Mouse (Mus musculus): Measurements from ENCODE around the gene Clec4e. TPM values are rescaled to one million over a fixed set of nuclear protein-coding genes. Genes with fewer than 3 reads are reported as not detected.
"Not testable (repeated sequence)": the region's sequence is repeated elsewhere in the genome, so short reads cannot be mapped to it uniquely, and the experiment has no call there.

Gene Clec4e
- total RNA-seq (2021) (under 1 TPM; 0.13 to 0.75 TPM), polyA plus RNA-seq (2012; rRNA removed) (0.08 and 0.09 TPM in 2 replicates)
- long read RNA-seq, partial matches to known transcripts = 0 of 1 reads
- long read RNA-seq, other reads (novel, unspliced or antisense) = 0 of 1 reads

GRCm38 (mm10) chr6:123289753-123290152 lies at the start of gene Clec4e:
Clec4e (minus strand) TSS chr6:123289870.
- Histone ChIP-seq H3K79me2 (replicated peaks; ENCODE audit: control insufficient read depth, insufficient read depth, low read length) (no peaks in the 10 kb centered on the region), H3K27ac (no peak within 1 kb of the TSS), H3K9ac (ENCODE audit: low read depth, low read length) (no peak within 1 kb of the TSS), H3K36me3 (ENCODE audit: control insufficient read depth, insufficient read depth, low read length) (no peaks in the 10 kb centered on the region), H3K27me3 (ENCODE audit: control insufficient read depth, insufficient read depth, low read length) (no peaks in the 10 kb centered on the region), H3K4me3 (no peak within 1 kb of the TSS), H3K4me1 (ENCODE audit: control insufficient read depth, insufficient read depth, low read length) (no peaks in the 10 kb centered on the region)
- intact Hi-C loops (cut with DNase I) = no loop called here
- TF ChIP-seq CTCF (IDR thresholded peaks at IDR 0.05) = no peak
- no peak for TF ChIP-seq EP300 (IDR thresholded peaks at IDR 0.05; ENCODE audit: insufficient read depth, low read depth, low read length)
- no peak for TF ChIP-seq POLR2A (IDR thresholded peaks at IDR 0.05; ENCODE audit: insufficient read depth, low read depth, low read length)
- WGBS = 50% methylated on average over 4 of the region's 4 CpGs
- no peak for DNase-seq

DNA sequence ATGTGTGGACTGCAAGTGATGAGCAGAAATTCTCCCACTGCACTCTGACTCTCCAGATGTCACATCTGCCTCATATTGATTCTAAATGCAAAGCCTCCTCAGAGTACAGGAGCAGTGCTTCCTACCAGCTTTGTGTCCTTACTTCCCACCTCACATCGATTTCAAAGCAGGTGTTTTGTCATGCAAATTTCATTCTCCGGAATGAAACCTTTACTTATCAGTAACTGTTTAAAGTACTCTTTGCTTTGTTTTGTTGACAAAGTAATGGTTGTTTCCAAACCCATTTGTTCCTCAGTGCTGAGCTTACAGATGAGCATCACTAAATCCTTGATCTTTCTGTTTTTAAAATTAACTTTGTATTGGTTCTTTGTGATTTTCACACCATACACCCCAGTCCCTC lies 42.8 kb upstream of the Clec4e start:
- H3K4me3 ChIP-seq = no peak overlapping the region
- H3K4me1 ChIP-seq (ENCODE audit: control insufficient read depth, insufficient read depth, low read length) = no peaks in the 10 kb centered on the region
- no peak for TF ChIP-seq EP300 (IDR thresholded peaks at IDR 0.05; ENCODE audit: insufficient read depth, low read depth, low read length)
- no peak for TF ChIP-seq CTCF (IDR thresholded peaks at IDR 0.05)
- no peak for TF ChIP-seq POLR2A (IDR thresholded peaks at IDR 0.05; ENCODE audit: insufficient read depth, low read depth, low read length)
- no peak overlapping the region for H3K9ac ChIP-seq (ENCODE audit: low read depth, low read length)
- WGBS = 42% methylated on average over 2 of the region's 2 CpGs
- H3K27ac ChIP-seq = no peak overlapping the region
- H3K79me2 ChIP-seq (replicated peaks; ENCODE audit: control insufficient read depth, insufficient read depth, low read length) = no peaks in the 10 kb centered on the region
- no peaks in the 10 kb centered on the region for H3K36me3 ChIP-seq (ENCODE audit: control insufficient read depth, insufficient read depth, low read length)
- intact Hi-C loops (cut with DNase I) = no loop called here
- H3K27me3 ChIP-seq (ENCODE audit: control insufficient read depth, insufficient read depth, low read length) = no peaks in the 10 kb centered on the region
- no peak for DNase-seq

DNA sequence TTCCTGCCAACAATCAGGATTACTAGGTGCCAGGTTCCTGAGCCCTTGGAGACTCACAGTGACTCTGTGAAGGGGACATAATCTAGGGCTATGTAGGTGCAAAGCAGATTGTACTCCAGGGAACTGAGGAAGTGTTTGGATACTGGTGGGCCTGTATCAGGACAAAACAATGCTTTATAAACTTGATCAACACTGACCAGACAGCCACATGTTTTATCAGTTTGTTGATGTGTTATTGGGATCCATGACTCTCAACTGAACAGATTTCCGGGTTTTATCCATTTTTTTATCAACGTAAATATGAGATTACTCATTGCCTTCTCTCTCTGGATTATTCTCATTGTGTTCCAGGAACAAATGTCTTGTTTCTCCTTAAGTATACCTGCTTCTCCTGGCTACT lies 18.4 kb upstream of the Clec4e start, which contains the start of gene Vmn2r19:
Gene Vmn2r19, plus strand, starts transcription at position 301 of the 400 bp plus-strand sequence.
- no peak for TF ChIP-seq CTCF (IDR thresholded peaks at IDR 0.05)
- no peak for TF ChIP-seq POLR2A (IDR thresholded peaks at IDR 0.05; ENCODE audit: insufficient read depth, low read depth, low read length)
- TF ChIP-seq EP300 (IDR thresholded peaks at IDR 0.05; ENCODE audit: insufficient read depth, low read depth, low read length) = no peak
- no peak for DNase-seq
- no peaks in the 10 kb centered on the region for H3K36me3 ChIP-seq (ENCODE audit: control insufficient read depth, insufficient read depth, low read length)
- no peak within 1 kb of the TSS for H3K9ac ChIP-seq (ENCODE audit: low read depth, low read length)
- intact Hi-C loops (cut with DNase I) = no loop called here
- no peaks in the 10 kb centered on the region for H3K4me1 ChIP-seq (ENCODE audit: control insufficient read depth, insufficient read depth, low read length)
- no peak within 1 kb of the TSS for H3K27ac ChIP-seq
- no peaks in the 10 kb centered on the region for H3K27me3 ChIP-seq (ENCODE audit: control insufficient read depth, insufficient read depth, low read length)
- 71% methylated on average over 2 of the region's 2 CpGs for WGBS
- H3K79me2 ChIP-seq (replicated peaks; ENCODE audit: control insufficient read depth, insufficient read depth, low read length) = no peaks in the 10 kb centered on the region
- no peak within 1 kb of the TSS for H3K4me3 ChIP-seq

- H3K79me2 ChIP-seq (replicated peaks; ENCODE audit: control insufficient read depth, insufficient read depth, low read length); H3K27ac ChIP-seq; H3K36me3 ChIP-seq (ENCODE audit: control insufficient read depth, insufficient read depth, low read length); DNase-seq; H3K27me3 ChIP-seq (ENCODE audit: control insufficient read depth, insufficient read depth, low read length); H3K9ac ChIP-seq (ENCODE audit: low read depth, low read length); intact Hi-C loops (cut with DNase I); H3K4me1 ChIP-seq (ENCODE audit: control insufficient read depth, insufficient read depth, low read length); H3K4me3 ChIP-seq: not testable (repeated sequence)
- 62% methylated on average over 7 of the region's 7 CpGs for WGBS
Observed at GRCm38 (mm10) chr6:123306315-123306714, 16.6 kb upstream of the Clec4e start.

DNA sequence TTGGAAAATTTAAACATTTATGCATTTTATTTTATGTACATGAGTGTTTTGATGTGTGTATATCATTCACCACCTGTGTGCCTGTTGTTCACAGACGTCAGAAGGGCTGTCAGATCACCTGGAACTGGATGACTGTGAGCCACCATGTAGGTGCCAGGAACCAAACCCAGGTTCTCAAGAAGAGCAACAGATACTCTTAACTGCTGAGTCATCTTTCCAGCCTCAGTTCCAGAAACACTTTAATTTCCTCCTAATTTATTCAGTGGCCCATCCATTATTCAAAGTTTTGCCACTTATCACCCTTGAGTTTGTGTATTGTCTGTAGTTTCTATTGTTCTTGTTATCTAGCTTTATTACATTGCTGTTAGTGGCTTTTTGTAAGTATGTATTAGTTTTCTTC lies 7.0 kb upstream of the Clec4e start:
- WGBS = 46% methylated on average over 1 of the region's 1 CpGs
- intact Hi-C loops (cut with DNase I) = no loop called here
- DNase-seq = no peak
- Histone ChIP-seq H3K27ac (no peak overlapping the region), H3K4me1 (ENCODE audit: control insufficient read depth, insufficient read depth, low read length) (no peaks in the 10 kb centered on the region), H3K4me3 (no peak overlapping the region), H3K36me3 (ENCODE audit: control insufficient read depth, insufficient read depth, low read length) (no peaks in the 10 kb centered on the region), H3K79me2 (replicated peaks; ENCODE audit: control insufficient read depth, insufficient read depth, low read length) (no peaks in the 10 kb centered on the region), H3K9ac (ENCODE audit: low read depth, low read length) (no peak overlapping the region), H3K27me3 (ENCODE audit: control insufficient read depth, insufficient read depth, low read length) (no peaks in the 10 kb centered on the region)
- TF ChIP-seq POLR2A (IDR thresholded peaks at IDR 0.05; ENCODE audit: insufficient read depth, low read depth, low read length) (no peak), EP300 (IDR thresholded peaks at IDR 0.05; ENCODE audit: insufficient read depth, low read depth, low read length) (no peak), CTCF (IDR thresholded peaks at IDR 0.05) (no peak)

DNA sequence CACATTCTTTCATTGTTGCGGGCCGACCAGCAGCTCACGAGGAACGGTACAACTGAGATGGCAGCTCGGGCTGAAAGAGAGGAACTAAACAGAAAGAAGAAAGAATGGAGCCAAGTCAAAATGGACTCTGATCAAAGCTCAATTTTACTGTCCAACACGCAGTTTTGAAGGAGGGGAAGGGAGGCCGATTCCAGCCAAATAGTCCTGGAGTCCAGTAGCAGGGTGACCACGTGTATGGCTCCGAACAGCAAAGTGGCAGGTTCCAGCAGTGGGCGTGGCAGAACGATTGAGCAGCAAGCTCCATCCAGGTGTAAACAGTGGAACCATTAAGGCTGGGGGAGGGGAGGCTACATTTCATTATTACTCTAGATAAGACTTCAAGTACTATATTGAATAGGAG lies 3.8 kb upstream of the Clec4e start:
- H3K36me3 ChIP-seq (ENCODE audit: control insufficient read depth, insufficient read depth, low read length); H3K9ac ChIP-seq (ENCODE audit: low read depth, low read length); H3K27me3 ChIP-seq (ENCODE audit: control insufficient read depth, insufficient read depth, low read length); H3K79me2 ChIP-seq (replicated peaks; ENCODE audit: control insufficient read depth, insufficient read depth, low read length); DNase-seq; H3K4me3 ChIP-seq; intact Hi-C loops (cut with DNase I); H3K27ac ChIP-seq; H3K4me1 ChIP-seq (ENCODE audit: control insufficient read depth, insufficient read depth, low read length): not testable (repeated sequence)
- 81% methylated on average over 11 of the region's 11 CpGs for WGBS

Measured in heart, adult 2 months (tissue).